Mouse (Mus musculus): ENCODE data around the gene Serpina3i.
A peak's percentile ranks its signal among the peaks of the same experiment; 100 is the strongest.
"Not testable (repeated sequence)": the region's sequence is repeated elsewhere in the genome, so short reads cannot be mapped to it uniquely, and the experiment has no call there.

The Serpina3i gene

GRCm38 (mm10) chr12:104262863-104263262 lies at the start of gene Serpina3i:
Gene Serpina3i (plus strand): TSS chr12:104263122.
- no peak for DNase-seq (ENCODE audit: low spot score)

DNA sequence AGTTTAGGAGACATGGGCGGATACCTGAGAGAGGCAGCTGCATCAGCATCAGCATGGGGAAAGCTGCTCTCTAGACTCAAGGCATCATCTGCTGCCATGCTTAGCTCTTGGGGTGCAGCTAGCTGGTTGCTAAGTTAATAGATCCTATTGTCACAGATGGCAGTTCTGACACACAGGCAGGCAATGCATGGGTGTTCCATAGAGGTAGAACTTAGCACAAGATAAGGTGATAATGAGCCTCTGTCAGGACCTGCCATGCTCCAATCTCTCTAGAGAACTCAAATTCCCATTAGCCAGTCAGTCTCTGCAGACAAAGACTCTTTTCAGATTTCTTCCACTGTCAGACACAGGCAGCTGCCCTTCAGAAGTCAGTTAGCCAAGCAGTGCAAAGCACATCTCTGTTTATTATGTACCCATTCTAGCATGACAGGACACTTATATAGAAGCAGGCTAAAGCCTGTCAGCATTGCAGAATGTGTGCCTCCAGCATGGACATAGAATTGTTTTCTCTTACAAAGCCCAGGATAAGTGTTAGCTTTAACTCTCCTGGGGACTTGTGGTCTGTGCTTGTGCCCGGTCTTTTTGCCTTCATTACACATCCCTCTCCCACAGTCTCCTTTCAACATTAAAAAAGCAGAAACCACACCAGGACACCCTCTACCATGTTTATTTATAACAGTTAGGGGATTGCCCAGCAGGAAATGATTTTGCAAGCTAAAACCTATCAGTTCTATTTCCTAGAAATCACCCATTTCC lies 49.1 kb upstream of the Serpina3i start:
- no peak for DNase-seq (ENCODE audit: low spot score)

- DNase-seq (ENCODE audit: low spot score), result no peak
Observed at GRCm38 (mm10) chr12:104214445-104214753, 48.5 kb upstream of the Serpina3i start, which contains the start of gene Serpina3f. Gene Serpina3f (plus strand): TSS chr12:104214544.

DNA sequence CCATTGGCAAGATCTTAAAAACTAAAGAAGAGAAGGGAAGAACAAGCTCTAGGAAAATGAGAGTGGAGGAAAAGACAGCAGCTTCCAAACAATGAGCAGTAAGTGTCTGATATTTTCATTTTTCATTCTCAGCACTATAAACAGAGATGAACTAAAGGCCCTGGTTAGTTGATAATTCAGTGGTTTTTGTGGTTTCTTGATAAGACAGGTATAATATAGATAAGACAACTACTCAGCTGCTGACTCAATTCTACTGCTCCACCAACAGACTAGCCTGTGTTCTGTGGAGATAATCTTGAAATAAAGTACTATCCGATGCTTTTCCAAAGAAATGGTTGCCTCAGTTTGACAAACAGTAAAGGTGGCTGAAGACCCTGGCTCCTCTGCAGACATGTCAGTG lies 47.7 kb upstream of the Serpina3i start:
- no peak for DNase-seq (ENCODE audit: low spot score)

DNA sequence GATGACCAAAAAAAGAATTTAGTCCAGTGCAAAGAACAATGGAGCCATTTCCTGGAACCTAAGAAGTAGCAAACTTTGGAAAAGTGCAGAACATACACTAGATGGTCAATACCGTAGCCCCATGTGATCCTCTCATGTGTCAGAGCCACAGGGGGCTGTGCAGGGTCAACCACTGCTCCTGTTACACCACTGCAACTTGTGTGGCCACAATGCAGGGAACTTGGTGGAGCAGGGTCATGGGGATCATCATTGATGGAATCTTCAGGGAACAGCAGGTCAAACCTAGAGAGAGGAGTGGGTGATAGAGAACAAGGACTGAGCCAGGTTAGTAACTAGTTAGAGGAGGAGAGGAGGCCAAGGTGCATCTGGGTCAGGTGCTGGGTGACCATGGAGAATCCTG lies 41.3 kb upstream of the Serpina3i start:
- DNase-seq (ENCODE audit: low spot score), result no peak

GRCm38 (mm10) chr12:104223690-104224089 lies 39.2 kb upstream of the Serpina3i start:
- no peak for DNase-seq (ENCODE audit: low spot score)

DNA sequence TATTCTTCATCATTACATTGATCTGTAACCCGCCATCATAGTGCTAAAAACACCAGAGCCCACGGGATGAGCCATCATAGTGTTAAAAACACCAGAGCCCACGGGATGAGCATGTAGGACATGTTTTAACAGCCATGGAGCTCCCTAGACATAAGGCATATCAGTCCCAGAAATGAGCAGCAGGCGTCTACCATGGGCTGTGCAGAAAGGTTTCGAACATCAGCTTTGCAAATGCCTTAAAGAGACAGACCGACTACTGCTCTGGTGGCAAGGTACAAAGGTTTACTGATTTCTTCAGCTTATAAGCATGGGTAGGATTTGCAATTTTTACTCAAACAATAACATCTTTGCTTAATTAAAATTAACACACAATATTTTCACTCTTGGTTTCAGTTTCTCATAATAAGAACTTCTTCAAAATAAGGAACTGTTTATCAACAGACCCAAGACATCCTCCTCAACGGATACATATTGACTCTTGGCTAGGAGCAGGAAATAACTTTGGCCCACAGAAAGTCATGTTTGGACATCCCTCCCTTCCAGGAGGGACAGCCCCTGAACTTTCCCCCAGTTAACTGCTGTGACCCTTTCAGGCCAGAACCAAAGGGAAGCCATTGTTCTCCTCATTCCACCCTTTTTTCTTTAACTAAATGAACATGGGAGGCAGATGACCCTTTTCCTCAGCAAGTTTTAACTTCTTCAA lies 38.2 kb upstream of the Serpina3i start:
- DNase-seq (ENCODE audit: low spot score), result no peak

DNA sequence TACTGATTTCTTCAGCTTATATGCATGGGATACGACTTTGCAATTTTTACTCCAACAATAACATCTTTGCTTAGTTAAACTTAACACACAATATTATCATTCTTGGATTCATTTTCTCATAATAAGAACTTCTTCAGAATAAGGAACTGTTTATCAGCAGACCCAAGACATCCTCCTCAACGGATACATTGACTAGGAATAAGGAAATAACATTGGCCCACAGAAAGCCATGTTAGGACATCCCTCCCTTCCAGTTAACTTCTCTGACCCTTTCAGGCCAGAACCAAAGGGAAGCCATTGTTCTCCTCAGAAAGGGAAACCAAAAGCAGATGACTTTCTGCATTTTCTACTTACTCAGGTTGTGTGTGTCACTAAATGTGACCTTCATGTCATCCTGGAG lies 32.2 kb upstream of the Serpina3i start:
- no peak for DNase-seq (ENCODE audit: low spot score)

DNA sequence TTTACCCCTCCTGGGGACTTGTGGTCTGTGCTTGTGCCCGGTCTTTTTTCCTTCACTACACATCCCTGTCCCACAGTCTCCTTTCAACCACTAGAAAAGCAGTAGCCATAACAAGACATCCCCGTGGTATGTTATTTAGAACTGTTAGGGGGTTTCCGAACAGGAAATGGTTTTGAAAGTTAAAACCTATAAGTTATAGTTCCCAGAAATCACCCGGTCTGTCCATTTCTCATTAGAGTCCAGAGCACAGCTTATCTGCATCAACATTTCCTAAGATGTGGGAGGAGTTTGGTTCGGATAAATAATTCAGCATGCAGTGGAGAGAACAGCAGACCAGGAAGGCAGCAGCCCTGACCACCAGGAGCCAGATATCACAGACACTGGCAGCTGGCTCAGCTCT lies 27.0 kb upstream of the Serpina3i start, which contains the start of gene Serpina3g:
TSS of gene Serpina3g (plus strand) at position 331 of the 400 bp plus-strand sequence.
- no peak for DNase-seq (ENCODE audit: low spot score)

DNA sequence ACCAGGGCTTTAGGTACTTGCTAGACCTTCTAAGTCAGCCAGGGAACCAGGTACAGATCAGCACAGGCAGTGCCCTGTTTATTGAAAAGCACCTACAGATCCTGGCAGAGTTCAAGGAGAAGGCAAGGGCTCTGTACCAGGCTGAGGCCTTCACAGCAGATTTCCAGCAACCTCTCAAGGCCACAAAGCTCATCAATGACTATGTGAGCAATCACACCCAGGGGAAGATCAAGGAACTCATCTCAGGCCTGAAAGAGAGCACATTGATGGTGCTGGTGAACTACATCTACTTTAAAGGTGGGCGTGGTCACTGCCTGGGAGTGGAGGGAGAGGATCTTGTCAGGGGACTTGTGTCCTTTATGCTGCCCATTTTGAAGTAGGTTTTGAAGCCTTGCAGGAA lies 24.9 kb upstream of the Serpina3i start:
- DNase-seq (ENCODE audit: low spot score), result not testable (repeated sequence)

DNA sequence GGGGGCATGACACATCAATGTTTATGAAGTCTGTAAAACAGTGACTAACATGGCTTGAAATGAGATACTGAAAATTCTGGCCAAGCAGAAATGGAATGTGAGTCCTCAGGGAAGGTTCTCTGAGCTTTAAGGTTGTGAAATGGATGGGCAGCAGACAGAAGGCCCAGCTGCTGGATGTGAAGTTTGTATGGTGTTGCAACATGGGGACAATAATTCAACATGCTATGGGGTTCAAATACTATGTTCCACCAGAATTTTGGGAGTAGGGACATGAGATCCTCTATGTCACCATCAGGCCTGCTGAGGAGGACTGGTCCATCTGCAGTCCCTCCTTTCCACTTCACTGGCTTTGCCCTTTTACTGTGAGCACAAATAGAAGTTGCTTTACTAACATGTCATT lies 19.6 kb upstream of the Serpina3i start:
- DNase-seq (ENCODE audit: low spot score), result no peak

GRCm38 (mm10) chr12:104245092-104245491 lies 17.8 kb upstream of the Serpina3i start:
- DNase-seq (ENCODE audit: low spot score), result no peak

- no peak for DNase-seq (ENCODE audit: low spot score)
Observed at GRCm38 (mm10) chr12:104245595-104245994, 17.3 kb upstream of the Serpina3i start.

DNA sequence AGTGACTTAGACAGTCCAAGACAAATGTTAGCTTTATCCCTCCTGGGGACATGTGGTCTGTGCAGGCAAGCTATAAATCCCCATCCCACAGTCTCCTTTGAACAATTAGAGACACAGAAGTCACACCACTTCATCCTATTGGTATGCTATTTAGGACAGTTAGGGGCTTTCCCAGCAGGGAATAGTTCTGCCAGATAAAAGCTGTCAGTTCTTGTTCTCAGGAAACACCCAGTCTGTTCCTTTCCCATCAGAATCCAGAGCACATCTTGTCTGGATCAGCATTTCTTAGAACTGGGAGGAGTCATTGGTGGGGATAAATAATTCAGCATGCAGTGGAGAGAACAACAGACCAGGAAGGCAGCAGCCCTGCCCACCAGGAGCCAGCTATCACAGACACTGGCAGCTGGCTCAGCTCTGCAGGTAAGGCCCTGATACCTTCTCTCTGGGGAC lies 15.3 kb upstream of the Serpina3i start:
- peak; percentile 4 for DNase-seq (ENCODE audit: low spot score)

GRCm38 (mm10) chr12:104248231-104248630 lies 14.7 kb upstream of the Serpina3i start:
- DNase-seq (ENCODE audit: low spot score), result no peak

- DNase-seq (ENCODE audit: low spot score), result no peak
Observed at GRCm38 (mm10) chr12:104261041-104261440, 1.9 kb upstream of the Serpina3i start.

GRCm38 (mm10) chr12:104266374-104266773 lies 3.5 kb downstream of the Serpina3i start:
- DNase-seq (ENCODE audit: low spot score), result no peak

GRCm38 (mm10) chr12:104278216-104279055 lies 15.5 kb downstream of the Serpina3i start:
- DNase-seq (ENCODE audit: low spot score), result no peak

- no peak for DNase-seq (ENCODE audit: low spot score)
Observed at GRCm38 (mm10) chr12:104279056-104279435, 16.1 kb downstream of the Serpina3i start.

DNA sequence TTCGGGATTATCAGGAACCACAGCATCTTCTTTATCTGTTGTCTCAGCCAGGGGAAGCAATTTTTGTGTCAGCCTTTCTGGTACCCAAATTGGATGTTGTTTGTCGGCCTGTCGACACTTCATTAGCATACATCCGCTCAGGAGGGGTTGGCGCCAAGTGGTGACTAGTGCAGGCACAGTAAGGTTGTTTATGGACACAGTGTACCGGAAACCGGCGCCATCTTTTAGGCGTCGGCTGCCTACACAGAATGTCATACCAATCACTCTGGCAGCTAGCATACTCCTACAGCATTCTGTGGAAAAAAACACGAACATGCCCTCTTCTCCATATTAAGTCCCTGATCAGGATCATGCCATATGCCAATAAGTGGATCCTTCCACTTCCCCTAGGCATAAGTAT lies 20.5 kb downstream of the Serpina3i start:
- no peak for DNase-seq (ENCODE audit: low spot score)

DNA sequence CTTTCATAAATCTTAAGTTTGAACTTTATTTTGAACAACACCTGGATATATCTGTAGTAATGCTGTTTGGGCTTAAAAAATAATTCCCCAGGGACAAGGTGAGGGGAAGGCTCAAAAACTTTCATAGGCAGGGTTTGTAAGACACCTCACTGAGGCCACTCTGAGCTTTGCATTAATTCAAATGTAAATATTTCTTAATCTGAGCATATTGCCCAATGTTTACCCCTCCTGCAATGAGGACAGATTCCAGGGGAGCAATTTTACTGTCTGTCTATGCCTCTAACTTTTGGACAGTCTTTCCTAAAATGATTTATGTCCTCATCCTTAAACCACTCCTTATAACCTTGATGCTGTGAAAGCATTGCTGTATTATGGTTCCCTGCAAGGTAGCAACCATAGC lies 25.4 kb downstream of the Serpina3i start:
- no peak for DNase-seq (ENCODE audit: low spot score)

- DNase-seq (ENCODE audit: low spot score), result no peak
Observed at GRCm38 (mm10) chr12:104289872-104290271, 26.9 kb downstream of the Serpina3i start.

DNA sequence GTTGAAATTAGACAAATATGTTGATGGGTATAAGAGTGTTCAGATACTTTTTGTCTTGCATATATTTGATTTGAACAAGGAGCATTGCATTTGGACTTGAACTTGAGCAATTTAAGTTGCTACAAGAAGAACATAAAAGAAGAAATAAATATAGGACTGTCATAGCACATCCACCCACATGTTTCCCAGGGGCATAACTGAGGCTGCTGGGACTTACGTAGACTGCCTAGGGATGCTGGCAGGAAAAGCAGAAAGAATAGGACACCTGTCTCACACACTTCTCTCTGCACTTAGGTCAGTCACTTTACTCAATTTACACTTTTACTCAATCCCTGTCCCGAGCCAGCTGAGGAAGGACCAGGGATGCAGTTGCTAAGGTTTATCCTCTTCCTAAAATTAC lies 31.0 kb downstream of the Serpina3i start:
- no peak for DNase-seq (ENCODE audit: low spot score)
